Mouse (Mus musculus) megakaryocyte, embryonic 14.5 days (primary cell): ENCODE measurements around the gene Tyrobp. TPM values are rescaled to one million over a fixed set of nuclear protein-coding genes. Genes with fewer than 3 reads are reported as not detected.

Source experiments
- H3K27me3 ChIP-seq: replicated peaks from 2 replicates; pipeline ENCODE3; 2012; ENCODE audit warnings: inconsistent platforms
- H3K36me3 ChIP-seq: replicated peaks from 2 replicates; pipeline ENCODE3; 2012; ENCODE audit warnings: low read length, inconsistent platforms, mixed read lengths
- H3K4me1 ChIP-seq: 2 replicates; pipeline ENCODE4 v1.6.1; 2012; ENCODE audit warnings: inconsistent platforms
- H3K4me3 ChIP-seq: replicated peaks from 2 replicates; pipeline ENCODE3; 2012; ENCODE audit warnings: moderate library complexity, mild to moderate bottlenecking, inconsistent platforms
- H3K9me3 ChIP-seq: 2 replicates; pipeline ENCODE4 v1.6.1; 2012; ENCODE audit warnings: inconsistent platforms
- FLI1 ChIP-seq: IDR thresholded peaks from 2 replicates; pipeline ENCODE4 v1.6.1; 2012; ENCODE audit warnings: low read length, inconsistent platforms, mixed read lengths
- GATA1 ChIP-seq: IDR thresholded peaks from 3 replicates; pipeline ENCODE4 v1.6.1; 2012; ENCODE audit warnings: mixed read lengths, low read length, inconsistent platforms, borderline replicate concordance
- polyA plus RNA-seq: library from polyadenylated mRNA; stranded (reverse); fragments of >175 nt; gene quantifications from 2 replicates; pipeline ENCODE4 v1.2.3, GENCODE M21; 2012; ENCODE audit warnings: low replicate concordance; ENCODE audit not compliant: insufficient read depth

The Tyrobp gene
- polyA plus RNA-seq, 1 experiment: 273 TPM

DNA sequence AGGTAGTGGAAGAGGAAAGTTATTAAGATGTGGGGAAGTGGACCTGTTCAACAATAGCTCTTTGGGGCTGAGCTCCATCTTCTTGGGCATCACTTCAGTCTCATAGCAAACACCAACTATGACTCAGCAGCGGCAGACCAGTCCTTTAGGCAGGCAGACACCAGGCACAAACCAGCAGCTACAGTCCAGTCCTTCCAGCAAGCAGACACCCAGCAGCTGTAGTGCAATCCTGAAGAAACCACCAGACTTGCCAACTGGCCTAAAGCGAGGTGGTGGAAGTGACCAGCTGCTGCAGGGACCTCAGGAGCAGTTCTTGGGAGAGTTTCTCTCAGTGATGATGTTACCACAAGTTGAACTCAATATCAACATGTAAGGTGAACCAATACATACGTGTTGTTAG, 4.9 kb upstream of the Tyrobp start:
- Histone ChIP-seq H3K27me3 (no peaks in the 10 kb centered on the region), H3K4me3 (no peak overlapping the region), H3K4me1 (peaks cover 59% of the 10 kb centered on the region), H3K9me3 (peaks cover 6% of the 10 kb centered on the region), H3K36me3 (no peaks in the 10 kb centered on the region)
- TF ChIP-seq FLI1 (no peak), GATA1 (no peak)

DNA sequence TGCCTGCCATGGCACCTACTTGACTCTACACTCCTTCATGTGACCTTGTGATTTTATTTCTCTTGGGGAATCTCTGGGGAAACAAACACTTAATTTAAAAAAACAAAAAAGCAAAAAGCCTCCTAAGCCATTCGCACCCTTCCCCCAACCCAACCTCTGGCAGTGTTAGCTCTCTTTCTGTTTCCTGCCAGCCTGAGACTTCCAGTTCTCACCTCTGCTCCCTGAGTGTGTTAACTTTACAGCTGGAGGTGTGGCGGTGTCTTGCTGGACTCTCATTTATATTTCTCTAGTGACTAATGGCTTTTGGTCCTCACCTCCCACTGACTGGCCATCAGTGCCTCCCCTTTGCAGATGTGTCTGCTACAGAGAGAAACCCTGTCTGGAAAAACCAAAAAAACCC, 3.8 kb upstream of the Tyrobp start:
- no peak for TF ChIP-seq FLI1
- TF ChIP-seq GATA1: no peak
- peaks cover 63% of the 10 kb centered on the region for H3K4me1 ChIP-seq
- H3K4me3 ChIP-seq: no peak overlapping the region
- peaks cover 6% of the 10 kb centered on the region for H3K9me3 ChIP-seq
- H3K36me3 ChIP-seq: no peaks in the 10 kb centered on the region
- H3K27me3 ChIP-seq: no peaks in the 10 kb centered on the region

DNA sequence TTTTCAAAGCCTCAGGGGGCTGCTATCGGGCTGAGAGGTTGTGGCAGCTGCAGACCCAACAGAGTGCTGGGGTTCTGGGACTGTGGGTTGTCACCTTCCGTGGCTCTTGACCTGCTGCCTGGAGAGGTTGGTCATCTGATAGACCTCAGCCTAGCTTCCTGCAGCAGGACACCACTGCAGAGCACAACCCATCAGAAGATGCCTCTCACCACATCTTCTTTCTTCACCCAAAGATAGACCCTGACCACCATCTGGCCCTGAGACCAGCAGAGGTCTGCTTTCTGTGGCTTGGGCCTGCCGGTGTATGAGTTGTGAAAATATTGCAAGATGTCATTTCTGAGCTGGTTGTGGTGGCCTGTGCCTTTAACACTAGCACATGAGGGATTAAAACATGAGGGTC, 2.5 kb upstream of the Tyrobp start:
- Histone ChIP-seq H3K9me3 (peaks cover 4% of the 10 kb centered on the region), H3K4me1 (peaks cover 64% of the 10 kb centered on the region), H3K27me3 (no peaks in the 10 kb centered on the region), H3K4me3 (no peak overlapping the region), H3K36me3 (no peaks in the 10 kb centered on the region)
- TF ChIP-seq FLI1 (no peak), GATA1 (no peak)

DNA sequence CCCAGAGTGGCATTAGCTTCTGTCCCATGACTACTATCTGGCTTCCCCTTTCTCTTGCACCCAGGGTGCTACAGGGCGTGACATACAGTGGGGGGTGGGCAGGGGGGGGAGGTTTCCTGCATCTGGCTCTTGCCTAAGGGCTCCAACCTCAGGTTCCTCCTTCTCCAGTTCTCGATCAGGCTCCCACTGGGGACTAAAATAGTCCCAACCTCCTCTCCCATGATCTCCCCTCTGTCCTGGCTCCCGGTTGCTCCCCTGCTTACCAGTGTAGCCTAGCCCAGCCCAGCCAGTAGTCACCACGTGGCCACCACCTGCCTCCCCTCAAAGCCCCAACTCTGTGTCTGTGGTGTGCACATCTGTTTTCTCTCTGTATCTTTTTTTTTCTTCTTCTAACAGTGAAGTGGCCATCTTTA, 819 bp upstream of the Tyrobp start:
- no peaks in the 10 kb centered on the region for H3K27me3 ChIP-seq
- H3K9me3 ChIP-seq: 0 out of 2 replicates have a peak, but pooled peaks cover 2% of the 10 kb centered on the region
- H3K4me1 ChIP-seq: peaks cover 73% of the 10 kb centered on the region
- TF ChIP-seq GATA1 (no peak), FLI1 (no peak)
- no peaks in the 10 kb centered on the region for H3K36me3 ChIP-seq
- H3K4me3 ChIP-seq: peak overlapping the region; percentile 72

DNA sequence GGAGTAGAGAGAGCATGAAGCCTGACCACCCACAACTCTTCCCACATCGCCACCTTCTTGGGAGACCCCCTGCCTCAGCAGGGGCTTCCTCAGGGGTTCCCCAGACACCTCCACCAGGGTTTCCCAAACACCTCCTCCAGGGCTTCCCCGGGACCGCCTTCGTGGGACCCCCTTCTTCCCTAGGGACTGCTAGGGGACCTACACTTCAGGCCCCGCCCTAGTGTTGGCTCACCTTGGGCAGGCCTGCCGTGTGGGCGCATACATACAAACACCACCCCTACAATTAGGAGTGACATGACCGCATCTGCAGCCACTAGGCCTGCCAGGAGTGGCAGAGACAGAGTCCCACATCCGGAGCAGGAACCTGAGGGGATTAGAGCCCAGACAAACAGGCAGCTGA, 4.3 kb downstream of the Tyrobp start:
- Histone ChIP-seq H3K4me3 (peak overlapping the region; percentile 94), H3K27me3 (no peaks in the 10 kb centered on the region), H3K9me3 (0 out of 2 replicates have a peak, but pooled peaks cover 2% of the 10 kb centered on the region), H3K4me1 (peaks cover 79% of the 10 kb centered on the region), H3K36me3 (no peaks in the 10 kb centered on the region)
- TF ChIP-seq GATA1: no peak
- no peak for TF ChIP-seq FLI1

DNA sequence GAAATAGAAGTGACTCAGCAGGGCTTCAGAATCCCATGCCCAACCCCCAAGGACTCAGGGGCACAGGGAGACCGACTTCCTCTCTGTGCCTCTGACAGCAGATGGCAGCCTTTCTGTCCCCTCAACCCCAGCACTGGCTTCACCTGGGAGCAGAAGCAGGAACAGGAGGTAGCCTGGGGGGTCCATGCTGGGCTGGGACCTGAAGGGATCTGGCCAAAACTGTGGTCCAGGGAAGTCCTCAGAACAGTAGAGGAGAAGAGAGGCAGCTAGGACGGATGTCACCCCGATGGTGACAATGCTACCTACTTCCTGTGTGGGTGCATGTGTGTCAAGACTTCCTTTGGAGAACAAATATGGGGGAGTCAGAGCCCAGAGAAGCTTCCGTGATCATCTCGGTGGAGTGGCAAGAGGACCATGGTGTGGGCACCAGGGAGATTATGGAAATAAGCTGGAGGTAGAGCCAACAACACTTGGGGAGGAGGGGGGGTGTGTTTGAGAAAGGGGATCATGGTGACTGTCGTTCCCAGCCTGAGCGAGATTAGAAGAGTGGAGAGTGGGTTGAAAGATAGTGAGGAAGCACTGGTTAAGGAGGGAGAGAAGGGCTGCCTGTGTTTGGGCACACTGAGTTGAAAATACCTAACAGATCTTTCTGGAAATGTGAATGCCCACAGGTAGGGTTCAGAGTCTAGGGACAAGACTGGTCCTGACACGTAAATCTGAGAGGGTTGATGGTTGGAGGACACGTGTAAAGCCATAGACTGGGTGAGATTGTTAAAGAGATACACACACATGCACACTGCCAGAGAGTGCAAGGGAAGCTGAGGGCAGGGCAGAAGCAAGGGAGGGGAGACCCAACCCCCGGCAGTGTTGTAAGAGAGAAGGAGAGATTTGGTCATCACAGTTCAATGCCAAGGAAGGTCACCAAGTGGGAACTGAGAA, 6.3 kb downstream of the Tyrobp start, which contains the start of gene Hcst:
Gene Hcst, minus strand, starts transcription at position 294 of the 939 bp plus-strand sequence.
- Histone ChIP-seq H3K36me3 (peaks cover 17% of the 10 kb centered on the region), H3K4me1 (peaks cover 81% of the 10 kb centered on the region), H3K27me3 (no peaks in the 10 kb centered on the region), H3K4me3 (peak within 1 kb of the TSS; percentile 94), H3K9me3 (0 out of 2 replicates have a peak, but pooled peaks cover 2% of the 10 kb centered on the region)
- no peak for TF ChIP-seq GATA1
- peak; percentile 17; the same call in 1 of the 2 replicates for TF ChIP-seq FLI1

DNA sequence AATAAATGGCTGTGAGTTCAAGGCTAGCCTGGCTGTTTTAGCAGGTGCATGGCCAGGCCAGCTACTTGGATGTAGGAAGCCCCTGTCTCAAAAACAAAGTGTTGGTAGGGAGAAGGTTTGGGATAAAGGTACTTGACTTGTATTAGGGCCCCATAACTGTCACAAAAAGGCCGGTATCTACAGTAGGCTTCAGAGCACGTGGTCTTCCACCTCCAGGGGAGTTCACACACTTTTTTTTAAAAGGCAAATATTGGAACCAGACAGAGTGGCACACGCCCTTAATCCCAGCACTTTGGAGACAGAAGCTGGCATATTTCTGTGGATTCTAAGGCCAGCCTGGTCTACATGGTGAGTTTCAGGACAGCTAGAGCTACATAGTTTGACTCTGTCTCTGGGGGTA, 7.1 kb downstream of the Tyrobp start:
- H3K36me3 ChIP-seq: peaks cover 26% of the 10 kb centered on the region
- no peaks in the 10 kb centered on the region for H3K9me3 ChIP-seq
- H3K27me3 ChIP-seq: no peaks in the 10 kb centered on the region
- H3K4me1 ChIP-seq: peaks cover 84% of the 10 kb centered on the region
- TF ChIP-seq FLI1 (no peak), GATA1 (no peak)
- H3K4me3 ChIP-seq: peak overlapping the region; percentile 94

DNA sequence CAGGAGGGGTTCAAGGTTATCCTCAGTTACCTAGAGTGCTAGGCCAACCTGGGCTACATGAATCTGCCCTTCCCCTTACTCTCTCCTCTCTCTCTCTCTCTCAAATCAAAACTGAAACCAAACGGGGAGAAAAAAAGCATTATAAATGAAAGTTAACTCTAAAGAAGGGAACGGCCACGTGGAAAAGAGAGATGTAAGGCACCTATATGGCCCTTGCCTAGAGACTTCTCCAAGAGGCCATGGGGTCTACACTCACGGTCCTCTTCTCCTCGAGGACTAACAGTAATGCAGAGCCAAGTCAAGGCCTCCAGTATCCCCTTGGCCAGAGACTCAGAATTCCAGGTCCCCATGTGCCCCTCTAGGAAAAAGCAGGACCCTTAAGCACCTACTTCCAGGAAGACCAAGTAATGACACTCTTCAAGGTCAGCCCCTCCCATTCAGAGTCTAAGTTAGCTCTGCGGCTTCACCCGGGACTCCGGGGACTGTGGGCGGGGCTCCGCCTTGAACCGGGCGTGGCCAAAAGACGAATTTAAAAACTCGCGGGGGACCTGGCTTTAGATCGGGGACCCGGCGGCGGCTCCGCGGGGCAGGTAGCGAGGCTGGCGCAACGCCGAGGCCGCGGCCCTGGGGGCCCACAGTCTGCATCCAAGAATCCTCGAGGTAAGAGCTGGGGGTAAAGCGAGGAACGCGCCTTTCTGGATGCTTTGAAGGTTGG, 7.8 kb downstream of the Tyrobp start, which contains the start of gene Nfkbid:
Gene Nfkbid, plus strand, starts transcription at position 558 of the 715 bp plus-strand sequence.
- Histone ChIP-seq H3K27me3 (no peaks in the 10 kb centered on the region), H3K36me3 (peaks cover 31% of the 10 kb centered on the region), H3K4me1 (peaks cover 85% of the 10 kb centered on the region), H3K4me3 (peak within 1 kb of the TSS; percentile 94), H3K9me3 (no peaks in the 10 kb centered on the region)
- TF ChIP-seq GATA1: no peak

DNA sequence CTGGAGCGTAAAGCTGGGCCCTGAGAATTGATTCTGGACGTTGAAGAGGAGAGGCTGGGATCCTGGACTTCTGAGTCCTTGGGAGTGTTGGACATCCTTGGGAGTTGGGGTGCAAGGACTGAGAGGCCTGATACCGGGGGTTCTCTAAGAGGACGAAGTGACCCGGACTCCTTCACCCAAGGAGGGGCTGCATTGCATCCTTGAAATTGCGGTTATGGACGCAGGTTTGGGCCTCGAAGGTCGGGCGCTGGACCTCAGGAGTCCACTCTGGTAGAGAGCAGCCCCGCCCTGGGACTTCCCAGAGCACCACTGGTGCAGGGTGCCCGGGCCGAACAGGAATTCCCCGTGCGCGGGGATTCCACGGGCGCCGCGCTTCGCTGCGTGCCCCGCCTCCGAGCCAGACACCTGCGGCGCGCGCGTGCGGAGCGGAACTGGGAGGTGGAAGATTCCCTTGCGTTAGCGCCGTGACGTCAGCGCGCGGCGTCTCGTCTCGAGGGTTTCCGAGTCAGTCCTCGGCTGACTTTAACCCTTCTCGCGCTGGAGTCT, 8.4 kb downstream of the Tyrobp start:
- Histone ChIP-seq H3K27me3 (no peaks in the 10 kb centered on the region), H3K36me3 (peaks cover 38% of the 10 kb centered on the region), H3K4me3 (peak overlapping the region; percentile 94), H3K9me3 (no peaks in the 10 kb centered on the region), H3K4me1 (peaks cover 82% of the 10 kb centered on the region)
- TF ChIP-seq GATA1 (no peak), FLI1 (no peak)

DNA sequence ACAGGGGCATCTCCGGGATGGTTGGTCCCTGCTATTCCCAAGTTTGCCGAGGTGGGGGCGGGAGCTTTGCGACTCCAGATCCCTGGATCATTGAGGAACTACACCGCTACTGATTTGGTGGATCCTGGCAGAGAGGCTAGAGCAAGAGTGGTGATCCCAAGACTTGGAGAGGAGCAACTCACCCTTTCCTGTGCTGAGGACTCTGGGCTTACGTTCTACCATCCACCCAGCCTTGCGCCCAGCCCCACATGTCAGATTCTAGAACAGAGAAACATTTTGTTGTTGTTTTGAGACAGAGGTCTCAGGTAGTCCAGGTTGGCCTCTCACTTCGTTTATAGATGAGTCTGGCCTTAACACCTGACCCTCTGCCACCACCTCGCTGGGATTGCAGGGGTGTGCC, 9.0 kb downstream of the Tyrobp start:
- no peaks in the 10 kb centered on the region for H3K9me3 ChIP-seq
- peaks cover 44% of the 10 kb centered on the region for H3K36me3 ChIP-seq
- peaks cover 76% of the 10 kb centered on the region for H3K4me1 ChIP-seq
- peak overlapping the region; percentile 94 for H3K4me3 ChIP-seq
- TF ChIP-seq FLI1: no peak
- no peak for TF ChIP-seq GATA1
- H3K27me3 ChIP-seq: no peaks in the 10 kb centered on the region
